Mouse (Mus musculus): ENCODE results near the gene Lrrc18. TPM values are rescaled to one million over a fixed set of nuclear protein-coding genes. Genes with fewer than 3 reads are reported as not detected.

Gene Lrrc18
- polyA plus RNA-seq, 1 experiment from 2014 or later: 0.41 TPM

DNA sequence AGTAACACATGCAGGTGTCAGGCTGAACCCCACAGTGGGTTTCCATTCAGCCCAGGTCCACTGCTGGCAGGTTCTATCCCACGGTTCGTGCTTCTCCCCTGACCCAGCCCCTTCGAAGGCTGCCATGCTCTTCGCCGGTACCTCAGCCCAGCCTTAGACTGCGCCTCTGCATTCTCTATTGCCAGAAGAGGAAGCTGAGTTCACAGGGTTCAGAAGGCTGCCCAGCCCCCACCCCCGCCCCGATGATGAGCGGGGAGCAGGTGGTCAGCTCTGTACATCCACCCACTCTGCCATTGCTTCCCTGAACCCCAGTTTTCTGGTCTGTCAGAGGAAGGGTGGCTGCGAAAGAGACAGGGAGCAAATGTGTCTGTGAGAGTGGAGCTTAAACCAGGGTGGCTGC is 8.3 kb downstream of the Lrrc18 start:
- Histone ChIP-seq H3K9me3 (replicated peaks) (no peaks in the 10 kb centered on the region), H3K9ac (replicated peaks) (no peak overlapping the region), H3K4me3 (replicated peaks) (no peak overlapping the region), H3K4me2 (no peak overlapping the region; the same call in 1 of the 2 replicates), H3K27ac (replicated peaks) (0 out of 2 replicates have a peak overlapping the region, but pooled peaks have one; percentile 18), H3K27me3 (replicated peaks) (no peaks in the 10 kb centered on the region), H3K36me3 (no peaks in the 10 kb centered on the region), H3K4me1 (peaks cover 27% of the 10 kb centered on the region)
- 25% methylated on average over 10 of the region's 10 CpGs for WGBS
- ATAC-seq (ENCODE audit: low FRiP score): peak; percentile 34; the same call in 1 of the 2 replicates

DNA sequence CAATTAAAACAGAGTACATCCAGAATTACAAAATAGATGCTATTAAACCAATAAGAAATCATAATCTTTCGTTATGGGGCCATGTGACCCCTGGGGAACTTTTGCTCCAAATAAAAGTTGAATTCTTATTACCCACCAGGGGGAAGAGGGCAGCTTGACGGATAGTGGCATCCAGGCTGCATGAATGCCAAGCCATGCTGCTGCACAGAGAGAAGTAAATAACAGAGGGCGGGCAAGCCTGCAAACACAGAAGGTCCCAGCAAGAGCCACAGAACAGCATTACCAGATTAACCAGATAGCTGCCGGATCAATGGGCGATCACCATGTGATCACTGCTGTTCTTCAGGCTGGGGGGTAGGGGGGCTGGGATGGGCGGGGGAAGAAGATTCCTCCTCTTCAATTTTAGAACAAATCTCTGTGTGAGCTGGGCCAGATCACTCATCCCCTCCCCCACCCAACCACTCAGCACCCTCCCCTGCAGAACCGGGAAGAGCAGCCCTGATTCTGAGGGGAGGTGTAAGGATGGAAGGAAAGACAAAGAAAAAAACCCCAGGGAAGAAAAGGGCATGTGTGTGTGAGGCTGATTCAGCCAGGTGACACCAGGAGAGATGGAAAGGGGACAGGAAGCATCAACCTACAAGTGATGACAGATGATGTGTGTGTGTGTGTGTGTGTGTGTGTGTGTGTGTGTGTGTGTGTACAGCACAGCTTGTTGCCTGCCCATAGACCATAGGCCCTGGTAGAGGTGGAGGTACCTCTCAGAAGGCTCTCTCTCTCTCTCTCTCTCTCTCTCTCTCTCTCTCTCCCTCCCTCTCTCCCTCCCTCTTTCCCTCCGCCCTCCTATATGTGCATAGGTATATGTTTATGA is 9.2 kb downstream of the Lrrc18 start:
- Histone ChIP-seq H3K4me2 (no peak overlapping the region), H3K4me1 (peaks cover 19% of the 10 kb centered on the region), H3K36me3 (no peaks in the 10 kb centered on the region), H3K9ac (replicated peaks) (no peak overlapping the region), H3K27me3 (replicated peaks) (no peaks in the 10 kb centered on the region), H3K4me3 (replicated peaks) (no peak overlapping the region), H3K9me3 (replicated peaks) (0 out of 2 replicates have a peak, but pooled peaks cover 4% of the 10 kb centered on the region), H3K27ac (replicated peaks) (0 out of 2 replicates have a peak overlapping the region, but pooled peaks have one; percentile 37)
- 25% methylated on average over 8 of the region's 8 CpGs for WGBS
- peak; percentile 74 for ATAC-seq (ENCODE audit: low FRiP score)

DNA sequence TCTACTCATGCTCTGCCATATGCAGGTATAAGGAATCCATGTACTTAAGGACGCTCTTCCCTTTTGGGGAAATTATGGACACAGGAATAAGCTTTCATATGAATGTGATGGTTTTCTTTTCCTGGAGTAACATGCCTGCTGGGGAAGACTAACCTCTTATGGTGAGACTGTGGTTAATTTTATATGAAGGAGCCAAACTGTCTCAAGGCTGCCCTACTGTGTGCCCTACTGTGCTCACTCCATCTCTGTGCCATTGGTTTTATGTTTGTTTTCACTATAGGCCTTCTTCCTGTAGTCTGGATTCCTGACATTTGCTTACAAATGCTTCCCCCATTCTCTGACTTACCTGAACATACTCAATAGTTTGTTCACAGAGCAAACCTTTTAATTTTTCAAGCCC is 13.9 kb downstream of the Lrrc18 start:
- 98% methylated on average over 1 of the region's 1 CpGs for WGBS
- ATAC-seq (ENCODE audit: low FRiP score): no peak
- H3K9me3 ChIP-seq (replicated peaks): 0 out of 2 replicates have a peak, but pooled peaks cover 4% of the 10 kb centered on the region

DNA sequence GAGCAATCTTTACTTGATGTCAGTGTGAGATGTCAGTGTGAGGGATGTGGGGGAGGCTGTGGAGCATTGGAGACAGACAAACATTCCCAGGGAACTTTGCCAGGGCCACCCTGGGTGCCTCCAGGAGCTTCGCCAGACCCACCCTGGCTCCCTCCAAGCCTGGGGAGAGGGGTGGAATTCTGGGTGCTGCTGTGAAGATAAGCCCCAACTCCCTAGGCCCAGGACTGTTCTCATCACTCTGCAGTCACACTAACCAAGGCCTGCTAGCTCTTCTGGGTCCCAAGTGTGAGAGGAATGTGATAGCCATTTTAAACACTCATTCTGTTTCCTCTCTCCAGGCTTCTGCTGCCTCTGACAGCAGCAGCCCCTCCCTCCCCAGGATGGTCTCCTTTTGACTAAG is 16.5 kb downstream of the Lrrc18 start:
- no peak overlapping the region for H3K9ac ChIP-seq (replicated peaks)
- no peaks in the 10 kb centered on the region for H3K36me3 ChIP-seq
- 0 out of 2 replicates have a peak, but pooled peaks cover 4% of the 10 kb centered on the region for H3K9me3 ChIP-seq (replicated peaks)
- no peaks in the 10 kb centered on the region for H3K4me1 ChIP-seq
- no peak overlapping the region for H3K27ac ChIP-seq (replicated peaks)
- 88% methylated on average over 1 of the region's 1 CpGs for WGBS
- ATAC-seq (ENCODE audit: low FRiP score): no peak
- H3K4me2 ChIP-seq: no peak overlapping the region
- H3K27me3 ChIP-seq (replicated peaks): no peaks in the 10 kb centered on the region
- H3K4me3 ChIP-seq (replicated peaks): no peak overlapping the region

More for the DNA sequence above, 13.9 kb downstream of the Lrrc18 start:
- Histone ChIP-seq H3K4me3 (replicated peaks) (no peak overlapping the region), H3K27me3 (replicated peaks) (no peaks in the 10 kb centered on the region), H3K4me2 (no peak overlapping the region), H3K4me1 (peaks cover 5% of the 10 kb centered on the region), H3K27ac (replicated peaks) (no peak overlapping the region), H3K9ac (replicated peaks) (no peak overlapping the region), H3K36me3 (no peaks in the 10 kb centered on the region)

DNA sequence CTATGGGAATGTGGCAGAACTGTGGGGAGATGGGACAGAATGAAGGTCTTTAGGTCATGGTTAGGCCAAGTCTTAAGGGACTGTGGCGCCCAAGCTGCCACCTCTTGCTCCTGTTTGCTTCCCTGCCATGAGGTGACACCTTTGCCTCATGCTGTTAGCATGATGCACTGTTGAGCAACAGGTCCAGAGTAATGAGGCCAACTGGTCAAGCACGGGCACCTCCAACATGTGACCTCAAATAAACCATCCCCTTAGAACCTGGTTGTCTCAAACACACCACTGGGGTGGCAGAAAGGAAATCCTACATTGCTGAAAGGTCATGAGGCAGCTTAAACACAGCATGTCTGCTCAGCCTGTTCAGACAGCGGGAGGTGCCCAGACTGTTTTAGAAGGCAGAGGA is 27.9 kb downstream of the Lrrc18 start:
- no peaks in the 10 kb centered on the region for H3K9me3 ChIP-seq (replicated peaks)
- H3K27ac ChIP-seq (replicated peaks): no peak overlapping the region
- WGBS: 91% methylated on average over 3 of the region's 3 CpGs
- no peak overlapping the region for H3K4me3 ChIP-seq (replicated peaks)
- no peaks in the 10 kb centered on the region for H3K27me3 ChIP-seq (replicated peaks)
- H3K9ac ChIP-seq (replicated peaks): no peak overlapping the region
- ATAC-seq (ENCODE audit: low FRiP score): no peak
- H3K36me3 ChIP-seq: no peaks in the 10 kb centered on the region
- H3K4me1 ChIP-seq: no peaks in the 10 kb centered on the region
- no peak overlapping the region for H3K4me2 ChIP-seq

DNA sequence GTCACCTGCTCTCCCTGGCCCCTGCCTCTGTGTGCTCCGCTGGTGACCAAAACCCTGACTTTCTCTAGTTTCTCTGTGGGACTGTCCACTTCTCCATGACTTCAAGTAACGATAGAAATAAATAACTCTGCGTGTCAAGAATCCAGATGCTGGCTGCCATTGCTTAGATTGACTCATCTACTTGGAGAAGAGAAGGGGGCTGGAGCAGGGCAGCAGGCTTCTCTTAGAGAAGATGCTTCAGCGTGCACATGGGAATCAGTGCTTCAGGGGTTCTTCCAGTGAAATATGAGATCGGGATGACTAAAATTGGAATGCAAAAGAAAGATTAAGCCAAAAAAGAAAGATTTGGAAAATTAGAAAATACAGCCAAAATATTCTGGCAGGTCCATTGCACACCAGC is 28.4 kb downstream of the Lrrc18 start:
- Histone ChIP-seq H3K4me2 (no peak overlapping the region), H3K4me1 (no peaks in the 10 kb centered on the region), H3K36me3 (no peaks in the 10 kb centered on the region), H3K9me3 (replicated peaks) (no peaks in the 10 kb centered on the region), H3K27ac (replicated peaks) (no peak overlapping the region), H3K4me3 (replicated peaks) (no peak overlapping the region), H3K27me3 (replicated peaks) (no peaks in the 10 kb centered on the region), H3K9ac (replicated peaks) (no peak overlapping the region)
- ATAC-seq (ENCODE audit: low FRiP score): no peak
- 77% methylated on average over 5 of the region's 5 CpGs for WGBS

DNA sequence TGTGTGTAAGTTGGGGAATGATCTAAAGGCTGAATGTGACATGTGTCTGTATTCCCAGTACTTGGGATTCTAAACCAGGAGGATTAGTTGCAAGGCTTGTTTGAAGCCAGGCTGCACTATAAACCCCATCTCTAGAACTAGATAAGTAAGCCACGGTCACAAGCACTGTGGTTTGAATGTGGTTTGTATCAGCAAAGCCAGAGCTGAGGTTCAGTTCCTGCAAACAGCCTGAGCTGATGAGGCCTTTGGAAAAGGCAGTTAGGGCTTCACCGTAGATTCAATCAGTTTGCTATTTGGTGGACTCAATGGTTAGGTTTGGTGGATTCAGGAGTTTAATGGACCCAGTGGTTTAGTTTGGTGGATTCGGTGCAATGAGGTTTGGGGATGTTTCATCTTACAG is 39.7 kb downstream of the Lrrc18 start:
- H3K4me2 ChIP-seq: no peak overlapping the region
- WGBS: 91% methylated on average over 3 of the region's 3 CpGs
- no peak overlapping the region for H3K4me3 ChIP-seq (replicated peaks)
- ATAC-seq (ENCODE audit: low FRiP score): no peak
- no peaks in the 10 kb centered on the region for H3K4me1 ChIP-seq
- no peaks in the 10 kb centered on the region for H3K9me3 ChIP-seq (replicated peaks)
- H3K9ac ChIP-seq (replicated peaks): no peak overlapping the region
- peaks cover 4% of the 10 kb centered on the region for H3K27me3 ChIP-seq (replicated peaks)
- no peak overlapping the region for H3K27ac ChIP-seq (replicated peaks)
- no peaks in the 10 kb centered on the region for H3K36me3 ChIP-seq

DNA sequence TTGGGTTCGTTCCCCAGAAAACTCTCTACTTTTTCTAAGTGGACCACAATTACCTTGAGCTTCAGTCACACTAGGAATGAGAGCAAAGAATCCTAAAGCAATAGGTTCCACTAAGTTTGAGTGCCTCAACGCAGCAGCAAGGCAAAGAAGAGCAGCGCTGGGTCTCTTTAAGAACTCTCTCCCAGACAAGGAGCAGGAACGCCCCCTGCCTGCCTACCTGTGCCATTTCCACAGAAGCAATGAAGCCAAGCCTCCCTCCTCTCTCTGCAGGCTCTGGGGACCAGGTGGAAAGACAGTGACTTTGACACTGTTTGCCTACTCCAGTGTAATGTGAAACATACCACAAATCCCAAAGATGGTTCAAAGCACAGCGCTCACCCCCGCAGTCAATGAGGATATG is 42.2 kb downstream of the Lrrc18 start:
- 0 out of 2 replicates have a peak, but pooled peaks have one; percentile 35 for ATAC-seq (ENCODE audit: low FRiP score)
- H3K4me1 ChIP-seq: no peaks in the 10 kb centered on the region
- no peaks in the 10 kb centered on the region for H3K9me3 ChIP-seq (replicated peaks)
- no peak overlapping the region for H3K4me3 ChIP-seq (replicated peaks)
- 44% methylated on average over 6 of the region's 6 CpGs for WGBS
- H3K36me3 ChIP-seq: no peaks in the 10 kb centered on the region
- H3K27me3 ChIP-seq (replicated peaks): peaks cover 4% of the 10 kb centered on the region
- H3K9ac ChIP-seq (replicated peaks): no peak overlapping the region
- H3K4me2 ChIP-seq: no peak overlapping the region
- H3K27ac ChIP-seq (replicated peaks): no peak overlapping the region

DNA sequence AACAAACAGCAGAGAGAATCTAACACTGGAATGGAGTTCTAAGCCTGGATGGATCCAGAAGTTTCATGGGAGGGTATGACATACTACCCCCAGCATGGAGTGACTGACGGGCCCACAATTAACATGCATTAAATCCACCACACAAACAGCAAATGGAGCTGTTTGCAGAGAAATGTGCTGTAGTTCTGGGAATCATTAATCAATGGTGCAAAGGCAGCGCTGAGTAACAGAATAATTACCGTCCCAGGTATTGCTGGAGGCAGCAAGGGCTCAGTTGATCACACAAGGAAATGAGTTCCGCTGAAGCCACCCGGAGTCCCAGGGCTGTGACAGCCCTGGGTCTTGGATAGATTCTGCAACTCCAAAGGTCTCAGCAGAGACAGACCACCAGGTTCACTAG is 44.2 kb downstream of the Lrrc18 start:
- Histone ChIP-seq H3K4me3 (replicated peaks) (no peak overlapping the region), H3K27ac (replicated peaks) (no peak overlapping the region), H3K4me1 (no peaks in the 10 kb centered on the region), H3K9me3 (replicated peaks) (no peaks in the 10 kb centered on the region), H3K27me3 (replicated peaks) (peaks cover 4% of the 10 kb centered on the region), H3K36me3 (no peaks in the 10 kb centered on the region), H3K9ac (replicated peaks) (no peak overlapping the region), H3K4me2 (no peak overlapping the region)
- no peak for ATAC-seq (ENCODE audit: low FRiP score)
- WGBS: 52% methylated on average over 5 of the region's 5 CpGs

DNA sequence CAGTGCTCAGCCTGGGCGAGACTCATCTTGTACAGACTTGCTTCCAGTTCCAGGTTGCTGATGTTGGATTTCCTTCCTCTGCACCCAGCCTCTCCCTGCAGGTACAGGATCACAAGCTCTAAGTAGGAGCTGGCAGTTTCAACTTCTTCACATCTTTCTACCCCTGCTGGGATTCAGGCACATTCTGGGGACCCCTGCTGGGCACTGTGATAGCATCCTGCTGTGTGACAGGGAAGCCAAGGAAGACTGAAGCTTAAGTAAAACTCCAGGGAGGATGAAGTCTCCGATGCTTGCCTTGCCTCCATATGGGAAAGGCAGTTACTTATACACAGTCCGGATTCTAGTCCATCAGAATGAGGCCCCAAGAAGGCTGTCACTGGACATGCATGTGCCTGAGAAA is 45.6 kb downstream of the Lrrc18 start:
- no peak overlapping the region for H3K27ac ChIP-seq (replicated peaks)
- H3K9ac ChIP-seq (replicated peaks): no peak overlapping the region
- H3K27me3 ChIP-seq (replicated peaks): peaks cover 4% of the 10 kb centered on the region
- H3K4me1 ChIP-seq: no peaks in the 10 kb centered on the region
- no peak for ATAC-seq (ENCODE audit: low FRiP score)
- no peaks in the 10 kb centered on the region for H3K36me3 ChIP-seq
- H3K4me2 ChIP-seq: no peak overlapping the region
- 54% methylated on average over 3 of the region's 3 CpGs for WGBS
- no peaks in the 10 kb centered on the region for H3K9me3 ChIP-seq (replicated peaks)
- no peak overlapping the region for H3K4me3 ChIP-seq (replicated peaks)

DNA sequence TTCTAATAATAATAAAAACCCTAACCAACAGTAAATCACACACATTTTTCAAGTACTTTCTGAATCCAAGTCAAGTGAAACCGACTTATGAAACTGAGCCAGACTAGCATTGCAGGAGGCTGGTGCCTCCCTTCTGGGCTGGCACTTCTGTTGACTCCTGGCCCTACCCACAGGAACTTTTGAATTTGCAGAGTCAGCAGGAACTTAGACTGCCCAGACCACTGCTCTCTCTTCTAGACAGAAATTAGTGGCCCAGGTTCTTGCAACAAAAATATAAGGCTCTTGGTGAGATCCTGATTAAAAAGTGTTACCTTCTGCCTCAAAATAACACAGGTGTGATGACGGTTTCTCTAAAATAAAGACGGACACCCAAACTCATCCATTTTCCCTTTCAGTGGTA is 54.0 kb downstream of the Lrrc18 start:
- ATAC-seq (ENCODE audit: low FRiP score): no peak
- no peaks in the 10 kb centered on the region for H3K9me3 ChIP-seq (replicated peaks)
- no peak overlapping the region for H3K4me3 ChIP-seq (replicated peaks)
- no peaks in the 10 kb centered on the region for H3K4me1 ChIP-seq
- H3K27me3 ChIP-seq (replicated peaks): 0 out of 2 replicates have a peak, but pooled peaks cover 4% of the 10 kb centered on the region
- no peaks in the 10 kb centered on the region for H3K36me3 ChIP-seq
- 90% methylated on average over 3 of the region's 3 CpGs for WGBS
- H3K4me2 ChIP-seq: no peak overlapping the region
- H3K9ac ChIP-seq (replicated peaks): no peak overlapping the region
- H3K27ac ChIP-seq (replicated peaks): no peak overlapping the region

DNA sequence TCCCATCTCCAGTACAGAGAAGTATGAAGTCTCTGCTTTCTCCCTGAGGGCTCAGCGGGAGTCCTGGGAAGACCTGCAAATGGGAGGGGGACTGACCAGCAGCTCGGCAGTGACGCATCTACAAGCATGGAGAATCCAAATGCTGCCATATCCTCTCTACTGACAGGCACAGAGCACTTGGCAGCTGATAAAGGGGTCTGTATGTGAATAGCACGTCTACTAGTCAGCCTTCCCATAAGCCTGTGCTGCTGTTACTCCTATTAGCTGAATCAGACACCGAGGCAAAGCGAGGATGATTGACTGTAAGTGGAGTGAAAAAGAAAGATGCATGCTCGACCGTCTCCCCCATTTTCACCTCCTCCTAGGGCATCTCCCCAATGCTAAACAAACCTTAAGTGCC is 62.3 kb downstream of the Lrrc18 start:
- Histone ChIP-seq H3K4me1 (peaks cover 11% of the 10 kb centered on the region), H3K9me3 (replicated peaks) (no peaks in the 10 kb centered on the region), H3K27ac (replicated peaks) (no peak overlapping the region), H3K9ac (replicated peaks) (no peak overlapping the region), H3K4me3 (replicated peaks) (no peak overlapping the region), H3K36me3 (no peaks in the 10 kb centered on the region), H3K4me2 (no peak overlapping the region), H3K27me3 (replicated peaks) (no peaks in the 10 kb centered on the region)
- 48% methylated on average over 8 of the region's 8 CpGs for WGBS
- no peak for ATAC-seq (ENCODE audit: low FRiP score)

All from neural tube, embryonic 15.5 days (tissue).